Mouse (Mus musculus) megakaryocyte, embryonic 14.5 days (primary cell): Measurements from ENCODE around the gene Asb15.

Source experiments
- FLI1 ChIP-seq: IDR thresholded peaks from 2 replicates; pipeline ENCODE4 v1.6.1; 2012; ENCODE audit warnings: low read length, inconsistent platforms, mixed read lengths
- GATA1 ChIP-seq: IDR thresholded peaks from 3 replicates; pipeline ENCODE4 v1.6.1; 2012; ENCODE audit warnings: mixed read lengths, low read length, inconsistent platforms, borderline replicate concordance

- TF ChIP-seq GATA1, result no peak
- TF ChIP-seq FLI1, result no peak
Measured at GRCm38 (mm10) chr6:24604289-24604688, 76.3 kb downstream of the Asb15 start.
